Mouse (Mus musculus): ENCODE results near the gene Sept9. TPM values are rescaled to one million over a fixed set of nuclear protein-coding genes. Genes with fewer than 3 reads are reported as not detected.
A peak's percentile ranks its signal among the peaks of the same experiment; 100 is the strongest.

Sept9 gene
- polyA plus RNA-seq, 1 experiment: 253 TPM

DNA sequence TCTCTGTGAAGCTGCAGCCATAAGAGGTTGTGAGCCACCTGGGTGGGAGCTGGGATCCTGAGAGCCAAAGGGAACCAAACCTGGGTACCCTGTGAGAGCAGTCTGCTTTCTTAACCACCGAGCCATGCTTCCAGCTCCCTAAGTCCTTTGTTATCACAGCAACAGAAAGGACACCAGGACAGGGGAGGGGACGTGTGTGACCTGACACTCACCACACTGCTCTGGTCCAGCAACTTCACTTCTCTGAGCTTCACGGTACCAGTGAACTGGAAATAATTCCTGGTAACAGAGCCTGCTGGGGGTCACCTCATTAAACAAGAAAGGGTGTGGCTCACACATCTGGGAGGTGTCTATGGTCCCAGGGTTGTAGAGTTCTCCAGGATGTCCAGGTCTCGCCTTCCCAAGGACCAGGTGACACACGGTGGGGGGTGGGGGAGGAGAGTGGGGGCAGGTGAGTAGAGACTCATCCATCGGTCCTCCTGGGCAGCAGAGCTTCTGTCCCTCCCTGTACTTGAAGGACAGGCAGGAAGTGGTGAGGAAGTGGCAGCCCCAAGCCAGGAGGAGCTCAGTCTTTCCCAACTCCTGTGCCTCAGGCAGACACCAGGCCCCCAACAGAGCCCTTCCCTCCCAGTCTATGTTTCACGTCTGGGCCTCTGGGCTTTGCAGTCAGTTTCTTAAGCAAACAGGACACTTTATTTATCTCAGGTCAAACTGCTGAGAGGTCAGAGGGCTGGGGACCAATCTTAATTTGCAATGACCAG, 191.5 kb downstream of the Sept9 start:
- Histone ChIP-seq H3K4me2 (ENCODE audit: low read depth) (no peak overlapping the region), H3K79me2 (ENCODE audit: control insufficient read depth, insufficient read depth) (no peaks in the 10 kb centered on the region), H3K27me3 (ENCODE audit: control insufficient read depth, insufficient read depth, insufficient read length) (no peaks in the 10 kb centered on the region), H3K36me3 (ENCODE audit: control insufficient read depth, insufficient read depth) (no peaks in the 10 kb centered on the region), H3ac (ENCODE audit: control insufficient read depth, insufficient read length) (no peak overlapping the region), H3K4me3 (no peak overlapping the region)
- no peak for TF ChIP-seq TCF3 (IDR thresholded peaks at IDR 0.05; ENCODE audit: insufficient read length, low read depth)
- no peak for TF ChIP-seq POLR2AphosphoS2 (IDR thresholded peaks at IDR 0.05; ENCODE audit: insufficient read length, low read depth)
- no peak for TF ChIP-seq MAX (IDR thresholded peaks at IDR 0.05; ENCODE audit: low read depth)
- no peak for TF ChIP-seq REST (IDR thresholded peaks at IDR 0.05; ENCODE audit: insufficient read depth, insufficient read length)
- TF ChIP-seq TCF12 (IDR thresholded peaks at IDR 0.05; ENCODE audit: insufficient read depth, poor library complexity, severe bottlenecking): no peak
- TF ChIP-seq POLR2A (IDR thresholded peaks at IDR 0.05; ENCODE audit: insufficient read length, low read depth): no peak
- no peak for TF ChIP-seq MYOD1 (IDR thresholded peaks at IDR 0.05; ENCODE audit: control insufficient read depth in 1 of 3, insufficient read length in 2 of 3, low read depth in 2 of 3)
- no peak for TF ChIP-seq E2F4 (IDR thresholded peaks at IDR 0.05; ENCODE audit: insufficient read depth)
- TF ChIP-seq USF1 (IDR thresholded peaks at IDR 0.05; ENCODE audit: low read depth): no peak
- TF ChIP-seq SRF (IDR thresholded peaks at IDR 0.05; ENCODE audit: control insufficient read depth, insufficient read length, low read depth): no peak
- TF ChIP-seq CEBPB (IDR thresholded peaks at IDR 0.05; ENCODE audit: insufficient read depth, poor library complexity, severe bottlenecking): no peak

DNA sequence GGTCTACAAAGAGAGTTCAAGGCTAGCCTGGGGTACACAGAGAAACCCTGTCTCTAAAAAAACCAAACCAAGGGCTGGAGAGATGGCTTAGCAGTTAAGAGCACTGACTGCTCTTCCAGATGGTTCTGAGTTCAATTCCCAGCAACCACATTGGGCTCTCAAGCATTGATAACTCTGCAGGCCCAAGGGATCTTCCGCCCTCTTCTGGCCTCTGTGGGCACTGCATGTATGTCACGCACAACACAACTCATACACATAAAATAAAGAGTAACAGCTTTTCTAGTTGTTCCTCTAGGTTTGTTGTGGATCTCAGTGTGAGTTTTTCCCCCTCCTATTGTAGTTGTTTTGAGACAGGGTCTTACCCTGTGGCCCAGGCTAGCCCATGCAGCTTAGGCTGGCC, 192.8 kb downstream of the Sept9 start:
- no peaks in the 10 kb centered on the region for H3K36me3 ChIP-seq (ENCODE audit: control insufficient read depth, insufficient read depth)
- no peak for TF ChIP-seq E2F4 (IDR thresholded peaks at IDR 0.05; ENCODE audit: insufficient read depth)
- no peak for TF ChIP-seq POLR2AphosphoS2 (IDR thresholded peaks at IDR 0.05; ENCODE audit: insufficient read length, low read depth)
- TF ChIP-seq USF1 (IDR thresholded peaks at IDR 0.05; ENCODE audit: low read depth): no peak
- no peak for TF ChIP-seq TCF12 (IDR thresholded peaks at IDR 0.05; ENCODE audit: insufficient read depth, poor library complexity, severe bottlenecking)
- no peak for TF ChIP-seq MYOG (IDR thresholded peaks at IDR 0.05; ENCODE audit: control insufficient read depth in 1 of 3, insufficient read depth in 1 of 3, insufficient read length in 2 of 3, low read depth in 2 of 3)

DNA sequence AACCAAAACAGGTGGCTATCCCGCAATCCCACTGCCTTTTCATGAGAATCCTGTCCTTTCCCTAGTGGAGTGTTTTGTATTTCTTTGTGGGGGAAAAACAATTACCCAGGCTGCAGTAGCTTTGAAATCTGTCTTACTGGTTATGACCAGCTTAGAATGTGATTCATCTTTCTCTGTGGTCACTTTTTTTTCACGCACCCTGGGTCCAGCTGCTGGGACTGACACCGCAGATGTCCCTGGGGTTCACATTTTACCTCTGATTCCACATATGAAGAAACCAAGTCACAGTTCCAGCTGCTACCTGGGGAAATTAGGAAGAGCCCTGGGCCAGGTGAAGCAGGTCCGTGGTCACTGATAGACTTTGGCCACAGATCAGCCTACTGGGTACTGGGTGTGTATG, 194.3 kb downstream of the Sept9 start:
- no peak overlapping the region for H3K4me3 ChIP-seq
- H3K4me2 ChIP-seq (ENCODE audit: low read depth): peak overlapping the region; percentile 40
- no peak overlapping the region for H3ac ChIP-seq (ENCODE audit: control insufficient read depth, insufficient read length)
- H3K27me3 ChIP-seq (ENCODE audit: control insufficient read depth, insufficient read depth, insufficient read length): peaks cover 22% of the 10 kb centered on the region
- TF ChIP-seq SRF (IDR thresholded peaks at IDR 0.05; ENCODE audit: control insufficient read depth, insufficient read length, low read depth): no peak
- peak in 1 of 3 experiments; percentile 30 for TF ChIP-seq MYOG (IDR thresholded peaks at IDR 0.05; ENCODE audit: control insufficient read depth in 1 of 3, insufficient read depth in 1 of 3, insufficient read length in 2 of 3, low read depth in 2 of 3)
- no peak for TF ChIP-seq REST (IDR thresholded peaks at IDR 0.05; ENCODE audit: insufficient read depth, insufficient read length)
- no peaks in the 10 kb centered on the region for H3K36me3 ChIP-seq (ENCODE audit: control insufficient read depth, insufficient read depth)
- H3K79me2 ChIP-seq (ENCODE audit: control insufficient read depth, insufficient read depth): no peaks in the 10 kb centered on the region

More for the DNA sequence above, 192.8 kb downstream of the Sept9 start:
- no peak overlapping the region for H3K4me2 ChIP-seq (ENCODE audit: low read depth)
- H3ac ChIP-seq (ENCODE audit: control insufficient read depth, insufficient read length): no peak overlapping the region
- H3K4me3 ChIP-seq: no peak overlapping the region
- H3K27me3 ChIP-seq (ENCODE audit: control insufficient read depth, insufficient read depth, insufficient read length): peaks cover 11% of the 10 kb centered on the region
- no peaks in the 10 kb centered on the region for H3K79me2 ChIP-seq (ENCODE audit: control insufficient read depth, insufficient read depth)

DNA sequence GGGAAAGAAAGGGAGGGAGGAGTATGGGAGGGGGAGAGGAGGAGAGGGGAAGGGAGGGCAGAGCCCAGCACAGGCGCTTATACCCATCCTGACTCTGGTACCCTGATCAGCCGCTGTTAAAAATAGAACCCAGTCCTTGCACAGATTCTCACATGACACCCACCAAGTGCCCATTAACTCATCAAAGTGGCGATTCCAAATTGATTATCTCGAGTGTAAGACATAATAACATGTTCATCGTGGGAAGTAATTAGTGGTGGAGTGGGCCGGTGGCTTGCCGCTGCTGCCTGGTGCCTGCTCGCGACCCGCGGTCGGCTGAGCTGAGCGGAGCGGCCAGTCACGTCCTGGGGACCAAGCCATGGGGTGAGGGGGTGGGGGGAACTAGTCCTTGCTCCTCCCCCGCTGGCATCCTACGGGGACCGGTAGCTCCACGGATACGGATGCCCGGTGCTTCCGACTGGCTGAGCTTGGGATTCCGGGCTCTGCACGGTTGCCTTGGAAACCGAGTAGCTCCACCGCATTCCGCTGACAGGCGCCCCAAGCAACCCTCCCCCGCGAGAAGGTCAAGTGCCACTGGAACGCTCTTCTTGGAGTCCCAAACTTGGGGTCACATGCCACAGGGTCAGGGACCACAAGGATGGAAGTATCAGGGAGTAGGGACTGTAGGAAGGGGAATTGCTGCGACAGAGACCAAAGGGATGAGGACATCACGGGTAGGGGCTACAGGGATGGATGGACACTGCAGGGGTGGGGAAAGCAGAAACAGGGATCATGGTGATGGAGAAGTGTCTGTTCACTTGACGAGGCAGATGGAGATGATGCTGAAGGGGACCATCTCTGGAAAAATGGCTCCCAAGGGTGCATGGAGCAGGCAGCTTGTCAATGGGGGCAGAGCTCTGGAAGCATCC, 195.0 kb downstream of the Sept9 start:
- Histone ChIP-seq H3K4me2 (ENCODE audit: low read depth) (peak overlapping the region; percentile 40), H3K36me3 (ENCODE audit: control insufficient read depth, insufficient read depth) (no peaks in the 10 kb centered on the region), H3K4me3 (no peak overlapping the region), H3K27me3 (ENCODE audit: control insufficient read depth, insufficient read depth, insufficient read length) (peaks cover 25% of the 10 kb centered on the region), H3ac (ENCODE audit: control insufficient read depth, insufficient read length) (no peak overlapping the region), H3K79me2 (ENCODE audit: control insufficient read depth, insufficient read depth) (no peaks in the 10 kb centered on the region)
- TF ChIP-seq POLR2A (IDR thresholded peaks at IDR 0.05; ENCODE audit: insufficient read length, low read depth) (no peak), USF1 (IDR thresholded peaks at IDR 0.05; ENCODE audit: low read depth) (no peak)

DNA sequence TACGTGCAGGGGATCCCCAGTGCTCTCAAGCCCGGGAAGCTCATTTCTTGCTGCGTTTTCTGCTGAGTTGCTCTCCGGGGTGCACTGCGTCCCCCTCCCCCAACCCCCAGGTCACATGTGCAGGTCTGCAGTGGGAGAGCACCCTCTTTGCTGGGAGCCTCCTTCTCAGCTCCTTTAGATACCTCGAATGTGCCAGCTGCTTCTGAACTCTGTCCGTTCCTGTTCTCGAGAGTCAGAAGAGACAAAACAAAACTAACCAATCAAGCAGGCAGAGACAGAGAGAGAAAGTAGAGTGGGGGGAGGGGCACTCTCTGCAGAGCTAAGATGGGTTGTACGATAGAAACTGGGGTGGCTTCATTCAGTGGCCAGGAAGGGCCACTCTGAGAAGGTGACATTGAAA, 195.8 kb downstream of the Sept9 start:
- peak overlapping the region; percentile 13 for H3K4me2 ChIP-seq (ENCODE audit: low read depth)
- H3K36me3 ChIP-seq (ENCODE audit: control insufficient read depth, insufficient read depth): no peaks in the 10 kb centered on the region
- TF ChIP-seq REST (IDR thresholded peaks at IDR 0.05; ENCODE audit: insufficient read depth, insufficient read length): no peak
- no peak for TF ChIP-seq TCF3 (IDR thresholded peaks at IDR 0.05; ENCODE audit: insufficient read length, low read depth)
- TF ChIP-seq USF1 (IDR thresholded peaks at IDR 0.05; ENCODE audit: low read depth): no peak
- no peak for TF ChIP-seq POLR2AphosphoS2 (IDR thresholded peaks at IDR 0.05; ENCODE audit: insufficient read length, low read depth)
- no peak for TF ChIP-seq TCF12 (IDR thresholded peaks at IDR 0.05; ENCODE audit: insufficient read depth, poor library complexity, severe bottlenecking)
- no peak for TF ChIP-seq MYOG (IDR thresholded peaks at IDR 0.05; ENCODE audit: control insufficient read depth in 1 of 3, insufficient read depth in 1 of 3, insufficient read length in 2 of 3, low read depth in 2 of 3)
- TF ChIP-seq SRF (IDR thresholded peaks at IDR 0.05; ENCODE audit: control insufficient read depth, insufficient read length, low read depth): no peak
- no peak for TF ChIP-seq MYOD1 (IDR thresholded peaks at IDR 0.05; ENCODE audit: control insufficient read depth in 1 of 3, insufficient read length in 2 of 3, low read depth in 2 of 3)
- no peak for TF ChIP-seq MAX (IDR thresholded peaks at IDR 0.05; ENCODE audit: low read depth)
- TF ChIP-seq CEBPB (IDR thresholded peaks at IDR 0.05; ENCODE audit: insufficient read depth, poor library complexity, severe bottlenecking): no peak
- no peak for TF ChIP-seq E2F4 (IDR thresholded peaks at IDR 0.05; ENCODE audit: insufficient read depth)
- no peak for TF ChIP-seq POLR2A (IDR thresholded peaks at IDR 0.05; ENCODE audit: insufficient read length, low read depth)
- peaks cover 29% of the 10 kb centered on the region for H3K27me3 ChIP-seq (ENCODE audit: control insufficient read depth, insufficient read depth, insufficient read length)
- H3ac ChIP-seq (ENCODE audit: control insufficient read depth, insufficient read length): no peak overlapping the region
- H3K4me3 ChIP-seq: no peak overlapping the region
- H3K79me2 ChIP-seq (ENCODE audit: control insufficient read depth, insufficient read depth): no peaks in the 10 kb centered on the region
